Mouse (Mus musculus): ENCODE data around the gene Caskin1. TPM values are rescaled to one million over a fixed set of nuclear protein-coding genes. Genes with fewer than 3 reads are reported as not detected.

Gene Caskin1
- polyA plus RNA-seq, 1 experiment from 2014 or later, result 2.3 TPM

DNA sequence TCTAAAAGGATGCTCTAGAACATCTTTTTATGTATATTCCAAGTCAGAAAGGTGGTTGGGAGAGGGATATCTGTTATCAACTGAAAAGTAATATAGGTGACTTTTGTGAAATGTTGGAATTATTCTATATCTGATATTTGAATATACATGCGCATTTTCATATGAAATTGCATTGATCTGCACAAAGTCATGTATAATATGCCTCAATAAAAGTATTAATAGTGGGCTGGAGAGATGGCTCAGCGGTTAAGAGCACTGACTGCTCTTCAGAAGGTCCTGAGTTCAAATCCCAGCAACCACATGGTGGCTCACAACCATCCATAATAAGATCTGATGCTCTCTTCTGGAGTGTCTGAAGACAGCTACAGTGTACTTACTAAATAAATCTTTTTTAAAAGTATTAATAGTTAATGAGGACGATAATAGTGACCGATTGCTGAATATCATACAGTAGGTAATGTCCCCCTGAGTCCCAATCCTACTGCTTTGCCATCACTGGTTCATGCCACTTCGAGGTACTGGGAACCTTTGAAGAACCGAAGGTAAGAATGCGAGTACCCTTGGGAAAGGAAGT is 19.0 kb upstream of the Caskin1 start:
- no peaks in the 10 kb centered on the region for H3K27me3 ChIP-seq (ENCODE audit: control insufficient read depth, insufficient read depth, low read length)
- WGBS, result 15% methylated on average over 7 of the region's 7 CpGs
- ATAC-seq (ENCODE audit: insufficient number of reproducible peaks, low FRiP score, low TSS enrichment, low read depth) (no peak), DNase-seq (ENCODE audit: low spot score) (no peak)
- H3K9me3 ChIP-seq (ENCODE audit: control insufficient read depth, low read length), result no peaks in the 10 kb centered on the region
- H3K4me3 ChIP-seq (ENCODE audit: low read depth, low read length), result peak overlapping the region; percentile 65
- H3K4me1 ChIP-seq (ENCODE audit: control insufficient read depth, insufficient read depth, low read length), result peaks cover 12% of the 10 kb centered on the region
- 0 out of 2 replicates have a peak overlapping the region, but pooled peaks have one; percentile 49 for H3K27ac ChIP-seq (replicated peaks; ENCODE audit: low read depth, low read length)
- peak overlapping the region; percentile 98 for H3K4me2 ChIP-seq (ENCODE audit: low read depth, severe bottlenecking)
- H3K36me3 ChIP-seq (ENCODE audit: control insufficient read depth, insufficient read depth, low read length), result peaks cover 5% of the 10 kb centered on the region; the same call in 1 of the 2 replicates
- H3K9ac ChIP-seq (ENCODE audit: low read length), result peak overlapping the region; percentile 73; the same call in 1 of the 2 replicates

- Histone ChIP-seq H3K4me1 (ENCODE audit: control insufficient read depth, insufficient read depth, low read length) (peaks cover 12% of the 10 kb centered on the region), H3K27me3 (ENCODE audit: control insufficient read depth, insufficient read depth, low read length) (no peaks in the 10 kb centered on the region), H3K4me3 (ENCODE audit: low read depth, low read length) (peak within 1 kb of the TSS; percentile 65), H3K4me2 (ENCODE audit: low read depth, severe bottlenecking) (peak within 1 kb of the TSS; percentile 98), H3K36me3 (ENCODE audit: control insufficient read depth, insufficient read depth, low read length) (peaks cover 8% of the 10 kb centered on the region; the same call in 1 of the 2 replicates), H3K9me3 (ENCODE audit: control insufficient read depth, low read length) (no peaks in the 10 kb centered on the region), H3K9ac (ENCODE audit: low read length) (peak within 1 kb of the TSS; percentile 73), H3K27ac (replicated peaks; ENCODE audit: low read depth, low read length) (peak within 1 kb of the TSS; percentile 49)
- under 1% methylated on average over 72 of the region's 75 CpGs for WGBS
- peak; percentile 98 for DNase-seq (ENCODE audit: low spot score)
- ATAC-seq (ENCODE audit: insufficient number of reproducible peaks, low FRiP score, low TSS enrichment, low read depth), result peak; percentile 92
Measured at GRCm38 (mm10) chr17:24469910-24470602, 18.3 kb upstream of the Caskin1 start, which contains the start of the genes E4f1 and Pgp. TSS of gene E4f1 (minus strand) at chr17:24470313. TSS of gene Pgp (plus strand) at chr17:24470392.

DNA sequence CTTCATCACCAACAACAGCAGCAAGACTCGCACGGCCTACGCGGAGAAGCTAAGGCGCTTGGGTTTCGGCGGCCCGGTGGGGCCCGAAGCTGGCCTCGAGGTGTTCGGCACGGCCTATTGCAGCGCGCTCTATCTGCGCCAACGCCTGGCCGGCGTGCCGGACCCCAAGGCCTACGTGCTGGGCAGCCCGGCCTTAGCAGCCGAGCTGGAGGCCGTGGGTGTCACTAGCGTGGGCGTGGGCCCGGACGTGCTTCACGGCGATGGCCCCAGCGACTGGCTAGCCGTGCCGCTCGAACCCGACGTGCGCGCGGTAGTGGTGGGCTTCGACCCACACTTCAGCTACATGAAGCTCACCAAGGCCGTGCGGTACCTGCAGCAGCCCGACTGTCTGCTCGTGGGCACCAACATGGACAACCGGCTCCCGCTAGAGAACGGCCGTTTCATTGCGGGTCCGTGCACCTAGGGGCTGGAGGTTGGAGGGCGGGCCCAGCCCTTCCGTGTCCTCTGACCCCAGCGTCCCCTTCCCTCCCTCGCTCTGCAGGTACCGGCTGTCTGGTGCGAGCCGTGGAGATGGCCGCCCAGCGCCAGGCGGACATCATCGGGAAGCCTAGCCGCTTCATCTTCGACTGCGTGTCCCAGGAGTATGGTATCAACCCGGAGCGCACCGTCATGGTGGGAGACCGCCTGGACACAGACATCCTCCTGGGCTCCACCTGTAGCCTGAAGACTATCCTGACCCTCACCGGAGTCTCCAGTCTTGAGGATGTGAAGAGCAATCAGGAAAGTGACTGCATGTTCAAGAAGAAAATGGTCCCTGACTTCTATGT is 17.5 kb upstream of the Caskin1 start:
- Histone ChIP-seq H3K27ac (replicated peaks; ENCODE audit: low read depth, low read length) (peak overlapping the region; percentile 31; the same call in 1 of the 2 replicates), H3K9me3 (ENCODE audit: control insufficient read depth, low read length) (no peaks in the 10 kb centered on the region), H3K9ac (ENCODE audit: low read length) (peak overlapping the region; percentile 73), H3K4me2 (ENCODE audit: low read depth, severe bottlenecking) (peak overlapping the region; percentile 98), H3K4me1 (ENCODE audit: control insufficient read depth, insufficient read depth, low read length) (peaks cover 12% of the 10 kb centered on the region), H3K36me3 (ENCODE audit: control insufficient read depth, insufficient read depth, low read length) (peaks cover 13% of the 10 kb centered on the region), H3K27me3 (ENCODE audit: control insufficient read depth, insufficient read depth, low read length) (no peaks in the 10 kb centered on the region), H3K4me3 (ENCODE audit: low read depth, low read length) (peak overlapping the region; percentile 65)
- DNase-seq (ENCODE audit: low spot score) (peak; percentile 49), ATAC-seq (ENCODE audit: insufficient number of reproducible peaks, low FRiP score, low TSS enrichment, low read depth) (peak; percentile 28)
- WGBS, result 2% methylated on average over 68 of the region's 68 CpGs

GRCm38 (mm10) chr17:24472512-24472911 is 15.9 kb upstream of the Caskin1 start:
- peak overlapping the region; percentile 98; the same call in 1 of the 2 replicates for H3K4me2 ChIP-seq (ENCODE audit: low read depth, severe bottlenecking)
- no peak for ATAC-seq (ENCODE audit: insufficient number of reproducible peaks, low FRiP score, low TSS enrichment, low read depth)
- H3K9me3 ChIP-seq (ENCODE audit: control insufficient read depth, low read length), result no peaks in the 10 kb centered on the region
- no peak overlapping the region for H3K4me3 ChIP-seq (ENCODE audit: low read depth, low read length)
- H3K9ac ChIP-seq (ENCODE audit: low read length), result no peak overlapping the region
- H3K4me1 ChIP-seq (ENCODE audit: control insufficient read depth, insufficient read depth, low read length), result peaks cover 12% of the 10 kb centered on the region
- peaks cover 21% of the 10 kb centered on the region for H3K36me3 ChIP-seq (ENCODE audit: control insufficient read depth, insufficient read depth, low read length)
- H3K27me3 ChIP-seq (ENCODE audit: control insufficient read depth, insufficient read depth, low read length), result no peaks in the 10 kb centered on the region
- no peak for DNase-seq (ENCODE audit: low spot score)
- 89% methylated on average over 4 of the region's 4 CpGs for WGBS
- H3K27ac ChIP-seq (replicated peaks; ENCODE audit: low read depth, low read length), result no peak overlapping the region

GRCm38 (mm10) chr17:24473612-24474275 is 14.7 kb upstream of the Caskin1 start, which contains the start of gene Bricd5:
TSS of gene Bricd5 (plus strand) at chr17:24473884.
- no peaks in the 10 kb centered on the region for H3K9me3 ChIP-seq (ENCODE audit: control insufficient read depth, low read length)
- DNase-seq (ENCODE audit: low spot score), result no peak
- H3K4me1 ChIP-seq (ENCODE audit: control insufficient read depth, insufficient read depth, low read length), result peaks cover 17% of the 10 kb centered on the region
- H3K27ac ChIP-seq (replicated peaks; ENCODE audit: low read depth, low read length), result peak within 1 kb of the TSS; percentile 26; the same call in 1 of the 2 replicates
- ATAC-seq (ENCODE audit: insufficient number of reproducible peaks, low FRiP score, low TSS enrichment, low read depth), result no peak
- 88% methylated on average over 6 of the region's 6 CpGs for WGBS
- H3K9ac ChIP-seq (ENCODE audit: low read length), result no peak within 1 kb of the TSS
- H3K36me3 ChIP-seq (ENCODE audit: control insufficient read depth, insufficient read depth, low read length), result peaks cover 21% of the 10 kb centered on the region
- H3K27me3 ChIP-seq (ENCODE audit: control insufficient read depth, insufficient read depth, low read length), result no peaks in the 10 kb centered on the region
- H3K4me2 ChIP-seq (ENCODE audit: low read depth, severe bottlenecking), result no peak within 1 kb of the TSS
- H3K4me3 ChIP-seq (ENCODE audit: low read depth, low read length), result no peak within 1 kb of the TSS

- Histone ChIP-seq H3K36me3 (ENCODE audit: control insufficient read depth, insufficient read depth, low read length) (peaks cover 21% of the 10 kb centered on the region), H3K9ac (ENCODE audit: low read length) (no peak overlapping the region), H3K4me3 (ENCODE audit: low read depth, low read length) (no peak overlapping the region), H3K4me2 (ENCODE audit: low read depth, severe bottlenecking) (no peak overlapping the region), H3K9me3 (ENCODE audit: control insufficient read depth, low read length) (no peaks in the 10 kb centered on the region), H3K27me3 (ENCODE audit: control insufficient read depth, insufficient read depth, low read length) (no peaks in the 10 kb centered on the region), H3K27ac (replicated peaks; ENCODE audit: low read depth, low read length) (peak overlapping the region; percentile 26; the same call in 1 of the 2 replicates), H3K4me1 (ENCODE audit: control insufficient read depth, insufficient read depth, low read length) (peaks cover 17% of the 10 kb centered on the region)
- WGBS, result 84% methylated on average over 5 of the region's 5 CpGs
- DNase-seq (ENCODE audit: low spot score) (no peak), ATAC-seq (ENCODE audit: insufficient number of reproducible peaks, low FRiP score, low TSS enrichment, low read depth) (no peak)
Measured at GRCm38 (mm10) chr17:24474557-24474956, 13.8 kb upstream of the Caskin1 start.

GRCm38 (mm10) chr17:24475586-24475985 is 12.8 kb upstream of the Caskin1 start:
- 91% methylated on average over 6 of the region's 6 CpGs for WGBS
- no peak for ATAC-seq (ENCODE audit: insufficient number of reproducible peaks, low FRiP score, low TSS enrichment, low read depth)
- Histone ChIP-seq H3K4me1 (ENCODE audit: control insufficient read depth, insufficient read depth, low read length) (peaks cover 20% of the 10 kb centered on the region), H3K4me2 (ENCODE audit: low read depth, severe bottlenecking) (no peak overlapping the region), H3K9me3 (ENCODE audit: control insufficient read depth, low read length) (no peaks in the 10 kb centered on the region), H3K4me3 (ENCODE audit: low read depth, low read length) (no peak overlapping the region), H3K27ac (replicated peaks; ENCODE audit: low read depth, low read length) (no peak overlapping the region), H3K36me3 (ENCODE audit: control insufficient read depth, insufficient read depth, low read length) (peaks cover 21% of the 10 kb centered on the region), H3K9ac (ENCODE audit: low read length) (no peak overlapping the region), H3K27me3 (ENCODE audit: control insufficient read depth, insufficient read depth, low read length) (no peaks in the 10 kb centered on the region)
- no peak for DNase-seq (ENCODE audit: low spot score)
